Mouse (Mus musculus) CD4-positive helper T cell, adult 2 months (primary cell): ENCODE results near the gene Rasgrp2.
A peak's percentile ranks its signal among the peaks of the same experiment; 100 is the strongest.

Source experiments
- DNase-seq: peaks from one replicate; pipeline ENCODE4 v3.0.0-alpha.2; 2012; ENCODE audit warnings: low read depth, missing footprints, low spot score

The Rasgrp2 gene

GRCm38 (mm10) chr19:6427653-6428434 lies 28.7 kb downstream of the Rasgrp2 start:
- peak; percentile 31 for DNase-seq

- DNase-seq = peak; percentile 71
These were observed 29.5 kb downstream of the Rasgrp2 start for GRCm38 (mm10) chr19:6428501-6429200.

- DNase-seq = no peak
These were observed 43.9 kb downstream of the Rasgrp2 start for GRCm38 (mm10) chr19:6443016-6443415.

GRCm38 (mm10) chr19:6445761-6446423 lies 46.8 kb downstream of the Rasgrp2 start:
- no peak for DNase-seq

GRCm38 (mm10) chr19:6446736-6447437 lies 47.7 kb downstream of the Rasgrp2 start:
- no peak for DNase-seq

GRCm38 (mm10) chr19:6448752-6449151 lies 49.6 kb downstream of the Rasgrp2 start:
- DNase-seq = no peak

GRCm38 (mm10) chr19:6449841-6450240 lies 50.7 kb downstream of the Rasgrp2 start:
- no peak for DNase-seq

GRCm38 (mm10) chr19:6452030-6452494 lies 52.9 kb downstream of the Rasgrp2 start:
- peak; percentile 83 for DNase-seq

- no peak for DNase-seq
These were observed 53.7 kb downstream of the Rasgrp2 start for GRCm38 (mm10) chr19:6452672-6453310.

- DNase-seq = no peak
These were observed 54.2 kb downstream of the Rasgrp2 start for GRCm38 (mm10) chr19:6453349-6453748.

- DNase-seq = no peak
These were observed 55.0 kb downstream of the Rasgrp2 start for GRCm38 (mm10) chr19:6454041-6454720.

- DNase-seq = no peak
These were observed 60.4 kb downstream of the Rasgrp2 start for GRCm38 (mm10) chr19:6459504-6459903.

- DNase-seq = no peak
These were observed 63.7 kb downstream of the Rasgrp2 start for GRCm38 (mm10) chr19:6462841-6463240.

- DNase-seq = no peak
These were observed 65.3 kb downstream of the Rasgrp2 start for GRCm38 (mm10) chr19:6464306-6465071.
